Mouse (Mus musculus): ENCODE data around the gene Ndufs7. TPM values are rescaled to one million over a fixed set of nuclear protein-coding genes. Genes with fewer than 3 reads are reported as not detected.

The Ndufs7 gene
- total and polyA plus RNA-seq, 3 experiments: 377 to 458 TPM; not detected in 1

DNA sequence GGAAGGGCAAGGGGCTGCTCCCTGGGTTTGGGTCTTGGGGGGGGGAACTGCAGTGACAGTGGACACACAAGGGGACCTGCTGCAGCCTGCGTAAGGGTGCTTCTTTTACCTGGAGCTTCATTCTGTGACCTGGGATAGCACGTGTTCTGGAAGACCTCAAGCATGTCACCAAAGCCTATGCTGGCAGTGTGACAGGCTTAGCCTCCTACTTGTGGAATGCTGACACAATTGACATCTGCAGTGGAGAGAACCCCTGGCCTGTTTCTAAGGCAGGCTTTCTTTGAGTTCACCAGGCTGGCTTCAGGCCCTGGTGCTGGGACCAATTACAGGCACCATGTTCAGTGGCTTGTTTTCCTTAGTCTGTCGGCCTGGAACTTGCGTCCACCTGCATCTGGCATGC, 45.4 kb downstream of the Ndufs7 start:
- peak; percentile 60 for DNase-seq (ENCODE audit: low read depth, low spot score)
- H3K79me2 ChIP-seq (ENCODE audit: control insufficient read depth, insufficient read depth, low read length, poor library complexity): peaks cover 19% of the 10 kb centered on the region
- H3K9me3 ChIP-seq (replicated peaks; ENCODE audit: insufficient read depth, low read length): no peaks in the 10 kb centered on the region
- H3K9ac ChIP-seq (ENCODE audit: control insufficient read depth, low read depth, low read length, poor library complexity, severe bottlenecking): peak overlapping the region; percentile 98
- peaks cover 6 to 9% of the 10 kb centered on the region in 2 experiments; a peak in 3 of 4 replicates for H3K36me3 ChIP-seq (ENCODE audit: control insufficient read depth in 1 of 2, insufficient read depth in 2 of 2, low read length in 2 of 2)
- peak overlapping the region in 1 of 2 experiments; percentile 95; a peak in 3 of 4 replicates for H3K4me3 ChIP-seq (ENCODE audit: control insufficient read depth in 1 of 2, insufficient read depth in 1 of 2, low read depth in 2 of 2, low read length in 2 of 2)
- H3K27ac ChIP-seq (ENCODE audit: control insufficient read depth, low read depth, low read length): 0 out of 2 replicates have a peak overlapping the region, but pooled peaks have one; percentile 17
- TF ChIP-seq POLR2A (IDR thresholded peaks at IDR 0.05; ENCODE audit: control insufficient read depth in 1 of 2, insufficient read depth in 1 of 2, low read depth in 1 of 2, low read length in 2 of 2, poor library complexity in 1 of 2): no peak
- no peak for TF ChIP-seq RCOR1 (IDR thresholded peaks at IDR 0.05; ENCODE audit: low read depth, low read length)
- TF ChIP-seq CTCF (IDR thresholded peaks at IDR 0.05 in 2 of 3, conservative IDR thresholded peaks at IDR 0.05 in 1 of 3; ENCODE audit: control insufficient read depth in 1 of 3, insufficient read depth in 1 of 3, low read depth in 2 of 3, low read length in 3 of 3, poor library complexity in 1 of 3, severe bottlenecking in 1 of 3): no peak
- TF ChIP-seq NRF1 (IDR thresholded peaks at IDR 0.05; ENCODE audit: insufficient read depth, low read depth, low read length, poor library complexity, severe bottlenecking): no peak
- TF ChIP-seq EP300 (IDR thresholded peaks at IDR 0.05; ENCODE audit: low read depth in 1 of 2, low read length in 2 of 2): no peak
- no peak for TF ChIP-seq POLR2AphosphoS5 (IDR thresholded peaks at IDR 0.05; ENCODE audit: borderline replicate concordance, low read depth, low read length)
- no peak for TF ChIP-seq POLR2AphosphoS2 (IDR thresholded peaks at IDR 0.05; ENCODE audit: low read length)
- TF ChIP-seq MYB (IDR thresholded peaks at IDR 0.05; ENCODE audit: low read depth, low read length): no peak
- TF ChIP-seq ZNF384 (IDR thresholded peaks at IDR 0.05; ENCODE audit: low read depth, low read length): no peak
- no peak for TF ChIP-seq ZKSCAN1 (IDR thresholded peaks at IDR 0.05; ENCODE audit: low read depth, low read length)
- no peak for TF ChIP-seq MXI1 (IDR thresholded peaks at IDR 0.05; ENCODE audit: low read depth, low read length)
- no peak for TF ChIP-seq USF2 (IDR thresholded peaks at IDR 0.05; ENCODE audit: borderline replicate concordance in 1 of 2, insufficient read depth in 1 of 2, low read depth in 1 of 2, low read length in 2 of 2)
- no peak for TF ChIP-seq HCFC1 (IDR thresholded peaks at IDR 0.05; ENCODE audit: low read depth, low read length)
- peaks cover 0 to 23% of the 10 kb centered on the region in 2 experiments; a peak in 2 of 4 replicates for H3K4me1 ChIP-seq (ENCODE audit: control insufficient read depth in 1 of 2, insufficient read depth in 2 of 2, low read length in 2 of 2)
- H3K27me3 ChIP-seq (ENCODE audit: control insufficient read depth in 1 of 2, insufficient read depth in 2 of 2, low read length in 2 of 2): no peaks in the 10 kb centered on the region

DNA sequence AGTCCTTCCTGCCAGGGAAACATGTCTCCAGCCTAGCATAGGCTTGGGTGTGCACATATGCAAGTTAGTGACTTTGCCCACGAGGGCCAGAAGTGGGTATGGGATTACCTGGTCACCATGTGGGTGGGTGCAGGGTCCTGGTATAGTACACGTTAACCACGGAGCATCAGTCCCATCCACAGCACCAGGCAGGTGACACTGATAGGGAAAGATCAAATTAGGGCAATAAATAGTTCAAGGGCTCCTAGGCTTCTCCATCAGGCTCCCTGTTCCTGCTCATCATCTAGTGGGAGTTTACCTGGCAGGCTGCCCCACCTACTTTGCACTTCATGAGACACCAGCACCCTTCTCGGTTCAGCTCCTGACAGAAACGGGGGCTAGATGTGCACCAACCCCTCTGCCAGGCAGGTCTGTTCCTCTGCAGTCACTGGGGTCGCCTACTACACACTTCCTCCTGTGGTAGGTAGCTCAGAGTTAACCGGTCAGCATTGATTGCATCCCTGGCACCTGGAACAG, 45.9 kb downstream of the Ndufs7 start:
- Histone ChIP-seq H3K79me2 (ENCODE audit: control insufficient read depth, insufficient read depth, low read length, poor library complexity) (peaks cover 19% of the 10 kb centered on the region), H3K4me3 (ENCODE audit: control insufficient read depth in 1 of 2, insufficient read depth in 1 of 2, low read depth in 2 of 2, low read length in 2 of 2) (0 out of 4 replicates have a peak overlapping the region, but pooled peaks of 1 of the 2 experiments have one; percentile 95), H3K9ac (ENCODE audit: control insufficient read depth, low read depth, low read length, poor library complexity, severe bottlenecking) (peak overlapping the region; percentile 98), H3K36me3 (ENCODE audit: control insufficient read depth in 1 of 2, insufficient read depth in 2 of 2, low read length in 2 of 2) (peaks cover 6 to 9% of the 10 kb centered on the region in 2 experiments; a peak in 3 of 4 replicates), H3K27ac (ENCODE audit: control insufficient read depth, low read depth, low read length) (no peak overlapping the region), H3K9me3 (replicated peaks; ENCODE audit: insufficient read depth, low read length) (no peaks in the 10 kb centered on the region), H3K4me1 (ENCODE audit: control insufficient read depth in 1 of 2, insufficient read depth in 2 of 2, low read length in 2 of 2) (peaks cover 0 to 23% of the 10 kb centered on the region in 2 experiments; a peak in 2 of 4 replicates), H3K27me3 (ENCODE audit: control insufficient read depth in 1 of 2, insufficient read depth in 2 of 2, low read length in 2 of 2) (no peaks in the 10 kb centered on the region)
- peak; percentile 74 for DNase-seq (ENCODE audit: low read depth, low spot score)
- TF ChIP-seq MEF2A (IDR thresholded peaks at IDR 0.05; ENCODE audit: extremely low read depth, insufficient replicate concordance, low read depth, low read length, poor library complexity, severe bottlenecking) (0 out of 2 replicates have a peak, but pooled peaks have one; percentile 27), CHD1 (IDR thresholded peaks at IDR 0.05; ENCODE audit: low read depth, low read length) (no peak), SMC3 (IDR thresholded peaks at IDR 0.05; ENCODE audit: low read depth, low read length) (peak; percentile 6; the same call in 1 of the 2 replicates), ZNF384 (IDR thresholded peaks at IDR 0.05; ENCODE audit: low read depth, low read length) (no peak), POLR2AphosphoS2 (IDR thresholded peaks at IDR 0.05; ENCODE audit: low read length) (peak; percentile 96), ZKSCAN1 (IDR thresholded peaks at IDR 0.05; ENCODE audit: low read depth, low read length) (no peak), RCOR1 (IDR thresholded peaks at IDR 0.05; ENCODE audit: low read depth, low read length) (no peak), ETS1 (IDR thresholded peaks at IDR 0.05; ENCODE audit: low read depth, low read length) (no peak), MAFK (IDR thresholded peaks at IDR 0.05; ENCODE audit: borderline replicate concordance, low read depth, low read length) (no peak), GATA1 (IDR thresholded peaks at IDR 0.05; ENCODE audit: low read depth, low read length) (no peak), MXI1 (IDR thresholded peaks at IDR 0.05; ENCODE audit: low read depth, low read length) (peak; percentile 53), MAZ (IDR thresholded peaks at IDR 0.05; ENCODE audit: low read depth, low read length) (no peak), USF2 (IDR thresholded peaks at IDR 0.05; ENCODE audit: borderline replicate concordance in 1 of 2, insufficient read depth in 1 of 2, low read depth in 1 of 2, low read length in 2 of 2) (no peak), NRF1 (IDR thresholded peaks at IDR 0.05; ENCODE audit: insufficient read depth, low read depth, low read length, poor library complexity, severe bottlenecking) (no peak), ELF1 (IDR thresholded peaks at IDR 0.05; ENCODE audit: low read depth, low read length) (no peak), TAL1 (IDR thresholded peaks at IDR 0.05; ENCODE audit: low read length) (no peak), NELFE (IDR thresholded peaks at IDR 0.05; ENCODE audit: low read depth, low read length) (peak; percentile 42; the same call in 1 of the 2 replicates), UBTF (IDR thresholded peaks at IDR 0.05; ENCODE audit: borderline replicate concordance, insufficient read depth, low read depth, low read length) (no peak), ZMIZ1 (IDR thresholded peaks at IDR 0.05; ENCODE audit: low read depth, low read length) (peak; percentile 91), MAX (IDR thresholded peaks at IDR 0.05; ENCODE audit: low read length) (no peak), KAT2A (conservative IDR thresholded peaks at IDR 0.05; ENCODE audit: low read depth, low read length) (no peak), ZC3H11A (IDR thresholded peaks at IDR 0.05; ENCODE audit: low read depth, low read length) (no peak)

Data from MEL (cell line).